Mouse (Mus musculus) liver, embryonic 14.5 days (tissue): ENCODE data around the gene Mccc1. TPM values are rescaled to one million over a fixed set of nuclear protein-coding genes. Genes with fewer than 3 reads are reported as not detected.

ENCODE experiments used
- ATAC-seq: fragments of 200-750 bp; cut with Nextera tagmentation; 2 replicates; pipeline ENCODE4 v1.8.0; 2017; ENCODE audit warnings: moderate number of reproducible peaks, mild to moderate bottlenecking, moderate library complexity; ENCODE audit not compliant: insufficient read depth
- DNase-seq, 3 experiments: peaks; one replicate each; pipeline ENCODE4 v3.0.0-alpha.2; 2012 to 2013; ENCODE audit warnings: low read depth in 3 of 3, low spot score in 3 of 3
- H3K27ac ChIP-seq: fragments of 300-500 bp; sonication (generic); 2 replicates; pipeline ENCODE4 v1.5.1; 2014; ENCODE audit warnings: moderate library complexity, mild to moderate bottlenecking, control low read depth, inconsistent platforms
- H3K27me3 ChIP-seq: fragments of 300-500 bp; sonication (generic); 2 replicates; pipeline ENCODE4 v1.6.1; 2014; ENCODE audit warnings: mild to moderate bottlenecking, low read length, moderate library complexity; ENCODE audit not compliant: control insufficient read depth, insufficient read depth
- H3K36me3 ChIP-seq: fragments of 300-500 bp; sonication (generic); replicated peaks from 2 replicates; pipeline ENCODE4 v1.6.1; 2014; ENCODE audit warnings: low read depth; ENCODE audit not compliant: control insufficient read depth, insufficient read depth
- H3K4me1 ChIP-seq, 2 experiments: fragments of 200-500 bp in 1 of 2; fragments of 300-500 bp in 1 of 2; sonication (generic) in 1 of 2; replicated peaks; 2 replicates each; pipeline ENCODE4 v1.6.1; 2012 to 2014; ENCODE audit warnings: antibody characterized with exemption in 1 of 2, inconsistent platforms in 1 of 2, low read length in 1 of 2; ENCODE audit not compliant: control insufficient read depth in 2 of 2, insufficient read depth in 2 of 2
- H3K4me2 ChIP-seq: fragments of 300-500 bp; sonication (generic); 2 replicates; pipeline ENCODE4 v1.6.1; 2014; ENCODE audit warnings: low read depth, mild to moderate bottlenecking, control low read depth, moderate library complexity
- H3K4me3 ChIP-seq, 2 experiments: fragments of 200-500 bp in 1 of 2; fragments of 300-500 bp in 1 of 2; sonication (generic) in 1 of 2; 2 replicates each; pipeline ENCODE4 v1.5.1; 2012 to 2014; ENCODE audit warnings: low read depth in 2 of 2, low read length in 2 of 2, mild to moderate bottlenecking in 2 of 2, control low read depth in 1 of 2, inconsistent platforms in 1 of 2, moderate library complexity in 1 of 2; ENCODE audit not compliant: insufficient read depth in 1 of 2
- H3K9ac ChIP-seq: fragments of 300-500 bp; sonication (generic); replicated peaks from 2 replicates; pipeline ENCODE4 v1.6.1; 2014; ENCODE audit warnings: mild to moderate bottlenecking, control low read depth, moderate library complexity
- H3K9me3 ChIP-seq: fragments of 300-500 bp; sonication (generic); 2 replicates; pipeline ENCODE4 v1.6.1; 2016; ENCODE audit warnings: low read length, mixed read lengths; ENCODE audit not compliant: control insufficient read depth
- CTCF ChIP-seq: IDR thresholded peaks from 2 replicates; pipeline ENCODE4 v1.5.1; 2016; ENCODE audit warnings: antibody characterized with exemption, low read depth, control low read depth
- EP300 ChIP-seq: IDR thresholded peaks from 2 replicates; pipeline ENCODE4 v1.6.1; 2016; ENCODE audit warnings: antibody characterized with exemption, low read depth
- WGBS: fragments of 180-500 bp; shearing (Covaris S2); extraction: QIAGEN DNeasy Blood & Tissue Kit; methylation state at CpG from one replicate; pipeline ENCODE4 v1.1.7; 2014; ENCODE audit not compliant: insufficient replicate concordance; 5-methylcytosine and 5-hydroxymethylcytosine counted together
- polyA plus RNA-seq, 2 experiments: library from polyadenylated mRNA; depleted of rRNA in 1 of 2; stranded (reverse) in 1 of 2; unstranded in 1 of 2; fragments of >200 nt; fragmentation: Nextera tagmentation in 1 of 2; extraction: Ambion mirVana in 1 of 2; gene quantifications; 2 replicates each; pipeline versions ENCODE4 v1.2.1 to v1.2.3; 2012 to 2014

Mccc1 gene
- polyA plus RNA-seq, 2 experiments, result 7.4 to 10.8 TPM

DNA sequence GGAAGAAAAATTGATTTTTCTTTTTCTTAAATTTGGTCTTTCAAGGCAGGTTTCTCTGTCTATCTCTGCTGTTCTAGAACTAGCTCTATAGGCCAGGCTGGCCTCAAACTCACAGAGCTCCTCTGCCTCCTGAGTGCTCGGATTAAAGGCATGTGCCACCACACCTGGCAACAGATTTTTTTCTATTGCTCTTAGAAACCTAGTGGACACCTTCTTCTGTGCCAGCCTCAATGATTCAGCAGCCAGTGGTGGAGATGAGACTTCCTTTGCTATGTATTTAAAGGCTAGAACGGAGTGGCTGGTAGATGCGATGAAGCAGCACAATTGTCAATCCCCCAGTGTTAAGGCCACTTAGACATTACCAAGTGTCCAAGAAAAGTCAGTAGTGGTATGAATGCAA, 76.5 kb downstream of the Mccc1 start:
- Histone ChIP-seq H3K27me3 (no peaks in the 10 kb centered on the region), H3K4me2 (peak overlapping the region; percentile 91), H3K9me3 (no peaks in the 10 kb centered on the region), H3K9ac (peak overlapping the region; percentile 65), H3K36me3 (peaks cover 3% of the 10 kb centered on the region; the same call in 1 of the 2 replicates), H3K4me1 (peaks cover 42 to 56% of the 10 kb centered on the region in 2 experiments), H3K27ac (peak overlapping the region; percentile 99), H3K4me3 (peak overlapping the region; percentile 14 to 47; a peak in 3 of 4 replicates)
- DNase-seq, result peak in 1 of 3 experiments; percentile 67
- ATAC-seq, result peak; percentile 79
- WGBS, result 23% methylated on average over 3 of the region's 3 CpGs
- TF ChIP-seq EP300, result no peak

DNA sequence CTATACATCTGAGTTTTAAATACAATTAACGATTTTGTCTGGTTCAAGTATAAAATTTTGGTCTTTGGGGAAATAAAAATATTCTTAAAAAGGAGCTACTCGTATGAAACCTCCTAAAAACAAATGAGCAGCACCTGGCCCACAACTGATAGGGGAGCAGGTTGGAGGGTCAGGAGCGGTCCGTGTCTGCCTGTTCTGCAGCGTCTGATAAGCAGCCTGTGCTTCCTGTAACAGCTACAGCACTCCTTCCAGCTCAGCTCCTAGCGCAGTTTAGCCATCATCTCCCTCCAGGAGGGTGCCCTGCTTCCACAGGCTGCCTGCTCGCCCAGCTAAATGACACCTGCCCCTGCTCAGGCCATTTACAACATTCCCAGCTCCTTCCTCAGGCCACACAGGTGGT, 77.0 kb downstream of the Mccc1 start:
- peak; percentile 84 to 87 (median 86) for DNase-seq
- TF ChIP-seq EP300, result peak; percentile 94
- no peak for TF ChIP-seq CTCF
- WGBS, result 6% methylated on average over 7 of the region's 7 CpGs
- Histone ChIP-seq H3K9me3 (no peaks in the 10 kb centered on the region), H3K9ac (peak overlapping the region; percentile 65), H3K36me3 (peaks cover 3% of the 10 kb centered on the region; the same call in 1 of the 2 replicates), H3K4me3 (peak overlapping the region; percentile 47 to 49), H3K4me2 (peak overlapping the region; percentile 91), H3K27me3 (no peaks in the 10 kb centered on the region), H3K27ac (peak overlapping the region; percentile 99), H3K4me1 (peaks cover 42 to 53% of the 10 kb centered on the region in 2 experiments)
- ATAC-seq, result peak; percentile 99

DNA sequence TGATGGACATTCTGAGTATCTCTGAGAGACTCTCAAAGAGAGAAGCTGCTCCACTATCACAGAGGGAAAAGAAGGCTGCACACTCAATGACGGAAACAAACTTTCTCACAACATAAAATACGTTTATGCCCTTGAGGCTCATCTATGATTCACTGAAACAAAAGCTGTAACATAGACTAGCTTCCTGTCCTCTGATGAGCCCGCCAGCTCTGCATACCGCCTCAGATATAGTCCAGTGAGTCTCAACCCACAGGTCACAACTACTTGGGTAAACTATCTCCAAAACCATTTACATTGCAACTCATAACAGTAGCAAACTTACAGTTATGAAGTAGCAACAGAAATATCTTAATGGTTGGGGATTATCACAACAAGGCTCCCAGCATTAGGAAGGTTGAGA, 78.0 kb downstream of the Mccc1 start:
- Histone ChIP-seq H3K4me1 (peaks cover 40 to 50% of the 10 kb centered on the region in 2 experiments), H3K9ac (peak overlapping the region; percentile 65), H3K4me3 (no peak overlapping the region), H3K27ac (peak overlapping the region; percentile 99), H3K4me2 (peak overlapping the region; percentile 91), H3K27me3 (no peaks in the 10 kb centered on the region), H3K9me3 (no peaks in the 10 kb centered on the region), H3K36me3 (peaks cover 10% of the 10 kb centered on the region)
- no peak for DNase-seq
- no peak for TF ChIP-seq EP300
- TF ChIP-seq CTCF, result no peak
- WGBS, result 41% methylated on average over 4 of the region's 4 CpGs
- ATAC-seq, result no peak

DNA sequence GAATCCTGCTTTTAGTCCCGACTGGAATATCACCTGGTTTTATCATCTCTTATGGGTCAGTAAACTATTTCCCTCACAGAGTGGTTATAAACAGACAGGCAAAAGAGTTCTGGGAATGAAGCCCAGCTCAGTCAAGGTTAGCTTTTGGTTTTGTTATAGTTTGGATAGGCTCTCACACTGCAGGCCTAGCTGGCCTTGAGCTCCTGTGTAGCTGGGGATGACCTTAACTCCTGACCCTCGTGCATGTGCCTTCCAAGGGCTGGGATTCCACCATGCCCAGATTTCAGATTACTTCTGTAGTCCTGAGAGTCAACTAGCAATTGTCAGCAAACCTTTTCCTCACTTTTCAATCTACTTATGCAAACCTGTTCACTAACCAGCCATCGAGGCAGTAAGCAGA, 82.2 kb downstream of the Mccc1 start:
- H3K27ac ChIP-seq, result no peak overlapping the region
- DNase-seq (no peak), ATAC-seq (no peak)
- no peak overlapping the region for H3K4me3 ChIP-seq
- H3K9ac ChIP-seq, result no peak overlapping the region
- 76% methylated on average over 3 of the region's 3 CpGs for WGBS
- no peak overlapping the region for H3K4me2 ChIP-seq
- no peaks in the 10 kb centered on the region for H3K9me3 ChIP-seq
- TF ChIP-seq EP300, result no peak
- TF ChIP-seq CTCF, result no peak
- H3K27me3 ChIP-seq, result no peaks in the 10 kb centered on the region
- peaks cover 34% of the 10 kb centered on the region for H3K36me3 ChIP-seq
- H3K4me1 ChIP-seq, result peaks cover 16 to 18% of the 10 kb centered on the region in 2 experiments

Other genes with a start within 250 kb of the Mccc1 start
- gene Atp11b, start 246.6 kb downstream of the Mccc1 start, polyA plus RNA-seq (2012; rRNA removed), result 12.3 and 14.2 TPM in 2 replicates
- gene Atp11b, start 246.6 kb downstream of the Mccc1 start, polyA plus RNA-seq (2014; fragmentation: Nextera tagmentation; extraction: Ambion mirVana), result 15.1 and 16.7 TPM in 2 replicates
- 13.4 and 31.3 TPM in 2 replicates for gene Dcun1d1, start 63.2 kb downstream of the Mccc1 start, polyA plus RNA-seq (2012; rRNA removed)
- gene Dcun1d1, start 63.2 kb downstream of the Mccc1 start, polyA plus RNA-seq (2014; fragmentation: Nextera tagmentation; extraction: Ambion mirVana), result 78.6 and 84.8 TPM in 2 replicates
- gene Ccdc144b, start 52.9 kb upstream of the Mccc1 start, polyA plus RNA-seq (2012; rRNA removed), result not detected in 2 replicates
- not detected in 2 replicates for gene Ccdc144b, start 52.9 kb upstream of the Mccc1 start, polyA plus RNA-seq (2014; fragmentation: Nextera tagmentation; extraction: Ambion mirVana)
- 7.2 and 9.8 TPM in 2 replicates for gene Acad9, start 65.3 kb upstream of the Mccc1 start, polyA plus RNA-seq (2012; rRNA removed)
- 27.6 and 28.2 TPM in 2 replicates for gene Acad9, start 65.3 kb upstream of the Mccc1 start, polyA plus RNA-seq (2014; fragmentation: Nextera tagmentation; extraction: Ambion mirVana)
- gene D3Ertd254e, start 150.3 kb upstream of the Mccc1 start, polyA plus RNA-seq (2012; rRNA removed), result 0.34 and 0.44 TPM in 2 replicates
- 0.76 and 0.99 TPM in 2 replicates for gene D3Ertd254e, start 150.3 kb upstream of the Mccc1 start, polyA plus RNA-seq (2014; fragmentation: Nextera tagmentation; extraction: Ambion mirVana)
- gene Qrfpr, start 221.6 kb upstream of the Mccc1 start, polyA plus RNA-seq (2012; rRNA removed), result not detected in 2 replicates
- not detected in 2 replicates for gene Qrfpr, start 221.6 kb upstream of the Mccc1 start, polyA plus RNA-seq (2014; fragmentation: Nextera tagmentation; extraction: Ambion mirVana)